Mouse (Mus musculus) cerebral cortex, adult 2 months (tissue): Measurements from ENCODE around the gene Uqcc1.

Experiments
- WGBS: fragments of 180-500 bp; shearing (Covaris S2); methylation state at CpG from one replicate; pipeline ENCODE4 v1.1.7; 2018; 5-methylcytosine and 5-hydroxymethylcytosine counted together

Gene Uqcc1

DNA sequence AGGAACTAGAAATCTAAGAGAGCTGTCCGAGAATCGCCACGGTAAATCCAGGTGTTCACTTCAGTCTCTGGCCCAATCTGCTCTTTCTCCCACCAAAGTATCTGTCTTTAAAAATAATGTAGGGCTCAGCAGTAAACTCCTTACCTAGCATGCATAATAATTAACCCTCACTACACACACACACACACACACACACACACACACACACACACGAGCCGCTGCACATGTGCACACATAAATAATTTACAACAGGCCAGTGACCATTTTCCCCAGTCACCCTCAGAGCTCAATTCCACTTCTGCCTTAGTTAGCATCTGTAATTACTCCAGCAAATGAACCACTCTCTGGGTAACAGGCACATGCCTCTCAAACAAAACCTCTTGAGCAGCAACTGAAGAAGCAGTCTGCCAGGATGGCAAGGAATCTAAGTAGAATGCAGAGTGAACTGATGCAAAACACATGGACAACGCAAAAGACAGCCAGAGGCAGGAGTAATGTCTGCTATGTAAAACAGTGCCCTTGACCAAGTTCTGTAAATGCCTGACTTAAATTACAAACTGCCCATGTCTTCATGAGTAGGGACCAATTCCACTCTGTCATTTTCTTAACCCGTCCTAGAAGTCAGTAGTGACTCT lies 1.3 kb downstream of the Uqcc1 start:
- 70% methylated on average over 7 of the region's 7 CpGs for WGBS

DNA sequence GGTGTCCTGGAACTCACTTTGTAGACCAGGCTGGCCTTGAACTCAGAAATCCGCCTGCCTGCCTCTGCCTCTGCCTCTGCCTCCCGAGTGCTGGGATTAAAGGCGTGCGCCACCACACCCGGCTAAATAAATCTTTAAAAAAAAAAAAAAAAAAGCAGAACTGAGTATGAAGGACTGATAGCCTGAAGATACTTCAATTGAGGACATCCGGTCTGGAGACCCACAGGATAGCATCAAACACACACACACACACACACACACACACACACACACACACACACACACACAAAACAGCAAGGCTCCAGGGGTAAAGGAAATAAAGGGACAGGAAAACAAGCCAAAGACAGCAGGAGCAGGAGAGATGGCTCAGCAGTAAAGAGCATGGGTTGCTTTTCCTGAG lies 4.9 kb downstream of the Uqcc1 start:
- WGBS, result 91% methylated on average over 6 of the region's 6 CpGs

- WGBS, result 93% methylated on average over 7 of the region's 7 CpGs
Observed at GRCm38 (mm10) chr2:155923143-155923542, 7.0 kb downstream of the Uqcc1 start.

DNA sequence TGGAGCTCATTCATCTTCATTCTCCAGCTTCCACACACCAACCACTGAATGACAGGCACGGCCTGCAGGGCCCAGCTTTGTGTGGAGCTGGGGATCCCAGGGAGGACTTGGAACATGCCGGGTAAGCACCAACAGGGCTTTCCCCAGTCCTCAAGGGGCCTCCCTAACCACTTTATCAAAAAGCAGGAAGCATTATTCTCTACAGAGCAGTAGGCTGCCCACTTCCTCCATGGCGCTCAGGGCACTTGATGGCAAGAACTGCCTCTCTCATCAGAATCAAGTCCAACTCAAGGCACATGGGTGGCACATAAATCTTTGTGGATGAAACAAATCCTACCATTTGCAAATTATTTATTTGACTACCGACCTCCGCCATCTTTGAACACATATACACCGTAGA lies 15.4 kb downstream of the Uqcc1 start:
- 93% methylated on average over 6 of the region's 6 CpGs for WGBS

GRCm38 (mm10) chr2:155903632-155904008 lies 26.5 kb downstream of the Uqcc1 start:
- 79% methylated on average over 6 of the region's 6 CpGs for WGBS

GRCm38 (mm10) chr2:155902989-155903631 lies 27.0 kb downstream of the Uqcc1 start:
- 78% methylated on average over 16 of the region's 16 CpGs for WGBS

DNA sequence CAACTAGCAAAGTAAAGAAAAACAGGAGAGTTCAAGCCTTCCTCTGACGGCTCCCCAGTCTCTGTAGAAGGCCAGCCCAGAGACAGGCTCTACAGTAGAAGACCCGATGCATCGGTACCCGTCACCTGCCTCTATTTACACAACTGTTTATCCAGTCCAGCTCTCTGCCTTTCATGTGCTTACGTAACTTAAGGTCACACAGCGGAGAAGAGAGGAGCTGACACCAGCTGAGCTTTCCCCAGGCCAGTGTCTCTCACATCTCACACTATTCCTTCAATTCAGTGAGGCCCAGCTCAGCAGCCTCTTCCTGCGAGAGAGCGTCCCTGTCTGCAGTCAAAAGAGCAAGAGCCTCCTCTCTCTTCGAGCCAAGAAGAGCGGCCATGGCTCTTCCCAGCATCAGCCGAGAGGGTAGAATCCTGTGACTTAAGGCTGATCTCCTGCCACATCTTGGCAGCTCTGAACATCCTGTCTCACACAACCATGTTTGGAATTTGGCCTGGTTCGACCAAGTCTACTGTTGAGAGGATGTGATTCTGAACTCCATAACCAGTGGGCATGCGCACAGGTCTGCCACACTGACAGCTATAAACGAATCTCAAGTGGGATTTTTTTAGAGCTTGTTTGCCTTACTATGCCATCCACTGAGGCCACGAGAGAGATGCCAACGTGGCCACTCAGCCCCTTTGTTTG lies 34.9 kb downstream of the Uqcc1 start:
- 88% methylated on average over 16 of the region's 16 CpGs for WGBS

DNA sequence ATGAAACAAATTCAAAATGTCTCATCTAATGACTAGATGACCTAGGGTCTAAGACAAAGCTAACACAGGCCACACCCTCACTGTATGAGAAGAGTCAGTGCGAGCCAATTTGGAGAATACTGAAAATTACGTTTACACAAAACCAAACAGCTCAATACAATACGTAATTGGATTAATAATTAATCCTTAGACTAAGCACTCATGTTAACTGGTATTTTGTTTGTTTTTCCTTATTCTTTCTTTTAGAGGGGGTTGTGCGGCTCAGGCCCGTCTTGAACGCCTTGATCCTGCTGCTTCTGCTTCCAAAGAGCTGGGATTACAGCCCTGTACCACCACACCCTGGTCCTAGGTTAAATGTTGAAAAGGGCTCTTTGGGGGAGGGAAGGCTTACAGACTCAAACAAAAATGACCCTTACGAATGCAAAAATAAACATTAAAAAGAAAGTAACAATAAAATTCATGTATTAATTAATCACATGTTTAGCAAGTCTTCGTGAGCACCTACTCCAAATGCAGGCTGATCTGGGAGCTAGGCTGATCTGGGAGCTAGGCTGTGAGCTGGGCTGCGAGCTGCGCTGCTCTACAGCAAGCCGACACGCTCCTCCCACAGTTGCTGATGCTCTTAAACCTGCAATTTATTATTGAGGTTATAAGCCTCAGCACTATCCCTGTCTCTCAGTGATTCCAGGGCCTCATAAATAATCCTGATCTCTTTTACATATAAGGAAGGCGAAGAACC lies 35.6 kb downstream of the Uqcc1 start:
- WGBS, result 94% methylated on average over 13 of the region's 13 CpGs

GRCm38 (mm10) chr2:155886776-155887175 lies 43.3 kb downstream of the Uqcc1 start:
- WGBS, result 96% methylated on average over 12 of the region's 12 CpGs

GRCm38 (mm10) chr2:155885271-155885697 lies 44.8 kb downstream of the Uqcc1 start:
- WGBS, result 92% methylated on average over 10 of the region's 10 CpGs

DNA sequence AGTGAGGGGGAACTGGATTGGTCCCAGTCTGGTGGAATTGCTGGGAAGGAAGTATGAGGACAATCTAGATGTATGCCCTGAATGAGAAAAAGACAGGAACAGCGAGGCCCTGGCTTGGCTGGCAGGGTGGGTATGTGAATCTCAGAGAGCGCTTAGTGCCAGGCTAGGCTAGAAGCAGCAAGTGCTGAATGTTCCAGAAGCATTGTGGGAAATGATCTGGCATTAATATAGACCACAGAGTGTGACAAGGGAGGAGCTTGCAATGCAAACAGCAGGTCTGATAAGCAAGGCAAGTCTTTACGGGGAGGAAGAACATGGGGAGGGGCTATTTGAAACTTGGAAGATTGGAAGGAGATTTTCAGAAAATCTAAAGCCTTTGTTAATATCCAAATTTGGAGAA lies 48.0 kb downstream of the Uqcc1 start:
- WGBS, result 90% methylated on average over 3 of the region's 3 CpGs

GRCm38 (mm10) chr2:155878964-155879876 lies 50.9 kb downstream of the Uqcc1 start:
- 80% methylated on average over 21 of the region's 21 CpGs for WGBS

DNA sequence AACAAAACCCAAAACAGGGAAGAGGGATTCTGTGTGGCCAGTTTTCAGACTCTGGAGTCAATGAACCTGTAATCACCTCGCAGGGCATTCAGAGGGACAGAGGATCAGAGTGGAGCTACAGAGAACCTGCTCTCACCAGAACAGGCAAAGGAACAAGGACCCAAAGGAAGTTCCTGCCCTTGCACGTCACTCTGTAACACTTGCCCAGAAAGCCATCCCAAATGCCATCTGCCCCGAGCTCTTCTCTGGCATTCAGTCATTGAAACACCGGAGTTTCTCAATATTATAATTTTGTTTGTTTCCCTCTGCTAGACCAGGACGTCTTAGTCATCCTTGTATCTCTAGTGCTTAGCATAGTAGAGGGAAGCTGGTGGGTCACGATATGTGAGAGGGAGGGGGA lies 56.5 kb downstream of the Uqcc1 start:
- WGBS, result 57% methylated on average over 6 of the region's 6 CpGs

DNA sequence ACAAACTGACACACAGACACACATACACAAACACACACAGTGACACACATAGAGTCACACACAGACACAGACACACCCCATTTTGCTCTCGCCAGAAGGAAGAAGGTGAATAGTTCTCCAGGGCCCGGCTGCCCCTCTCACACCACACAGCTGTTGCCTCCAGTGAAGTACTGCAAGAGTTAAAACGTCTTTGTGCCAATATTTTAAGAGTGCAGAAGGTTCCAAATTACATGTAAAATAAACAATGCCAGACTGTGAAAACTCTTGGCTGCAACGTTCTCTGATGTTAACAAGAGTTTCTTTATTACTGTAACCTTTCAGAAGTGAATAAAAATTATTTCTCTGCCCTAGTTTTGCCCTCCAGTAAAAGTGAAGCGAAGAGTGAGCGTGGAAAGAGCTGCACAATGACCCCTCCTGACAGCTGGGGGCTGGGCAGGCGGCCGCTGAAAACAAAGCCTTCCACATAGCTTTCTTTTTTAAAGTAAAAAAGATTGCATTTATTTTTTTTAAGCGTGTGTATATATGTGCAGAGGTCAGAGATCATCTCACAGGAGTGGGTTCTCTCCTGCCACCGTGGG lies 57.1 kb downstream of the Uqcc1 start:
- 49% methylated on average over 10 of the region's 10 CpGs for WGBS

GRCm38 (mm10) chr2:155872486-155872885 lies 57.6 kb downstream of the Uqcc1 start:
- WGBS, result 47% methylated on average over 8 of the region's 8 CpGs

GRCm38 (mm10) chr2:155869772-155870171 lies 60.3 kb downstream of the Uqcc1 start:
- 87% methylated on average over 5 of the region's 5 CpGs for WGBS

DNA sequence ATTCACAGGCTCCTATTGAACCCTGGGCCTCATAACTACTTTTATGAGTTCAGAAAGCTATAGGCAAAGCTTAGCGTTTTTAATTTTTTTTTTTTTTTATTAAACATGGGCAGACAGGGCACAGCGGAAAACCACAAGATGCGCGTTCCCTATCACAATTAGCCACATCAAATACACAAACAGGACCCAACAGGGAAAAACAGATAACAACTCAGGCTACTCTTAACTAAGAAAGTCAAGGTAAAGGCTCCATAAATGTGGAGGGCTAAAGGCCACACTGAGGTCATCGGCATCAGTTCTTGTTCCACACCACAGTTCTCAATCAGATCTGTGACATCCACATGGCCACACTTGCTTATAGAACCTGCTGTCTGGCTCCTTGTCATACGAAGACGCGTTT lies 61.8 kb downstream of the Uqcc1 start:
- 91% methylated on average over 8 of the region's 8 CpGs for WGBS

DNA sequence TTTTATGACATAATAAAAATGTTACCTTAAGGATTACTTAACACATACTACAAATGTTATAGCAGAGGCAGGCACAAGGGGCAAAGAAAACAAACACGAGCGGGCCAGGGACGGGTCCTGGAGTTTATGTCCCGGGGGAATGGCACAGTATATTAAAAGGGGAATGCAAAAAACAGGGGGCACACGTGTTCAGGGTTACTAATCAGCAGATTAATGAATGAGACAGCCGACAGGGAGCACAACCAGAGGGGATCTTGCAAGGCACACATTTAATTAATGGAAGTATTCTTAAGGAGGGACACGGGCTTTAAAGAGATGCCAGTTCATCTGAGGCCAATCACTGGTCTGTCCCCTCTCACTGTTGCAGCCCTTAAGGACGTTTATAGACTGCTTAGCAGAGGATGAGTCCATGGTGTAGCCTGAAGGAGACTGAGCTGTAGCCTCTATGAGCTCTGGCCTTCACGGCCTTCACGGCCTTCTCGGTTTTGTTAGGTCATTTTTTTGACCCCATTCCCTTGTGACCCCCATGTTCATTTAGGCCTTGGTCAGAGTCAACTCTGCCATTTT lies 66.7 kb downstream of the Uqcc1 start:
- WGBS, result 65% methylated on average over 11 of the region's 11 CpGs

DNA sequence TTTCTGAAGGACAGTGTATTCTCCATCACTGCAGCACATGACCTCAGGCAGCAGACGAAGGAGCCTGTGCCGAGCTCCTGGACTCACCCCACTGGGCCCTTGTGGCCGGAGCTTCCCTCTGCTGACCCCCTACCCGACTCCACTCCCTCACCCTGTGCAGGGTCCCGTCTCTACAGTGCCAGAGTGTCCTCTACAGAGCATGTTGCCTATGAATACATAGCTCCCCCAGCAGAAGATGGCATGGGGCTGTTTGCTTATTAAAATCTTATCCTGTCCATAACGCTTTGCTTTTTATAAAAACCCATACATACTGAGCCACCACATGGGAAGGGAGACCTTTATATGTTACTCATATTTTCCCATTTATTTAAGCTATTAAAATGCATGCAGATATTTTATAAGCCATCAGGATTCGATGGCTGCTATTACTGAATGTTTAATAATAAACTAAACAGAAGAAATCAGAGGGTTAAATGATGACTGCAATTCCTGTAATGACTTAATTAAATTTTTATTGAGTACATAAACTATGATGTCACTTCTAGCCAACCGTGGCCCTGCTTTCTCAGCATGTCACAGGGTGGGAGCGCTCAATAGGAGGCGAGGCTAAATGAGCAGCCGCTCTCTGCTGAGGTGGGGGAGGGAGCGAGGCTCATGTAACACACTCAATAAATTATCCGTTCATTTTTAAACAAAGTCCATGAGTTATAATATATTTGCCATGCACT lies 67.4 kb downstream of the Uqcc1 start:
- 71% methylated on average over 13 of the region's 13 CpGs for WGBS

DNA sequence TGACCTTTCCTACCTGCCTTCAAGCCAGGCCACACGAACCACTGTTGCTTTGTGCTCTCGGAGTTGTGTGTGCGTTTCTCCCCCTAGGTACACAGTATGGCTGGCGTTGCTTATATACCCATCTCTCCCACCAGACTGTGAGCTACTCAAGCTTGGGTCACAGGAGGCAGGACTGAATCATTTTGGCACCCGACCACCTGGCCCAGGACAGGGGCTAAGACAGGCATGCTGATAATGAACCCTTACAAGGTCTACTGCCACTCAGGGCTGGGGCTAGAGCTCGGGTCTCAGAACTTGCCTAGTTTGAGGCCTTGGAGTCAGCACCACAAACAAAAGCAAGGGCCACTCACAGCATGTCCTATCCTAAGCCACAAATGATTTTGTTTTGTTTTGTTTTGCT lies 68.5 kb downstream of the Uqcc1 start:
- 92% methylated on average over 6 of the region's 6 CpGs for WGBS
